Mouse (Mus musculus) adrenal gland, postnatal 36 days (tissue): ENCODE measurements around the gene Eno1. TPM values are rescaled to one million over a fixed set of nuclear protein-coding genes. Genes with fewer than 3 reads are reported as not detected.

Source experiments
- DNase-seq, 2 experiments: peaks; one replicate each; pipeline ENCODE4 v3.0.0; 2021; ENCODE audit warnings: mixed read lengths in 1 of 2
- total RNA-seq, 2 experiments: library from RNA; stranded (reverse); gene quantifications; 2 replicates each; pipeline ENCODE4 v1.2.3; 2021

The Eno1 gene
- total RNA-seq, 2 experiments from 2014 or later: 468 to 482 TPM

- DNase-seq: peak; percentile 89 to 90
Measured at GRCm38 (mm10) chr4:150226818-150227688, 9.5 kb upstream of the Eno1 start.

DNA sequence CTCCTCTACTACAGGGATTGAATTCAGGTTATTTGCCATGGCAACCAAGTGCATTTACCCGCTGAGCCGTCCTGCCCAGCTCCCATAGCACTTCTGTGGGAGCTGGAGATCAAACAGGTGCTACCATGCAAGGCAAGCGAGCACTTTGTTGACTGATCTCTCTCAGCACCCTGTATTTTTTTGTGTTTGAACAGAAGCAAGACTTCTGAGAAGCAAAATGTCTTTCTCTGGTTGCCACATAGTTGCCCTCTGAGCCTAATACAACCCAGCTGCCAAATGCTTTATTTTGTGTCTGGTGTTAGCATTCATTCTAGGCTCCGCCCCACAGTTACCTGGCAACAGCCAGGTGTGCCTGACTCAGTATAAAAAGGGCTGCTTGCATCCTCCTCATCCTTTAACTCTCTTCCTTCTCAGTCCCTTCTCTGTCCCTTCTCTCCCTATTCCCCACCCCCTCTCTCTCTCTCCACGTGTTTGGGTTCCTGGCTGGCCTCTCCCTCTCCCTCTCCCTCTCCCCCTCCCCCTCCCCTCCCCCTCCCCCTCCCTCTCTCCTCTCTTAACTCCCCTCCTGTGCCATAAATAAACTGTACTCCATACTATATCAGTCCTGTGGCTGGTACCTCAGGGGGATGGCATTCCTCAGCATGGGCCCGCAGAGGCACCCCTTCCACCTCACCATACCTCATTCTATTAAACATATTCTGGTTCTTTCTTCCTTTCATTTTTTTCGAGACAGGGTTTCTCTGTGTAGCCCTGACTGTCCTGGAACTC is 7.8 kb upstream of the Eno1 start:
- no peak for DNase-seq

GRCm38 (mm10) chr4:150229747-150230390 is 6.7 kb upstream of the Eno1 start:
- DNase-seq: no peak

DNA sequence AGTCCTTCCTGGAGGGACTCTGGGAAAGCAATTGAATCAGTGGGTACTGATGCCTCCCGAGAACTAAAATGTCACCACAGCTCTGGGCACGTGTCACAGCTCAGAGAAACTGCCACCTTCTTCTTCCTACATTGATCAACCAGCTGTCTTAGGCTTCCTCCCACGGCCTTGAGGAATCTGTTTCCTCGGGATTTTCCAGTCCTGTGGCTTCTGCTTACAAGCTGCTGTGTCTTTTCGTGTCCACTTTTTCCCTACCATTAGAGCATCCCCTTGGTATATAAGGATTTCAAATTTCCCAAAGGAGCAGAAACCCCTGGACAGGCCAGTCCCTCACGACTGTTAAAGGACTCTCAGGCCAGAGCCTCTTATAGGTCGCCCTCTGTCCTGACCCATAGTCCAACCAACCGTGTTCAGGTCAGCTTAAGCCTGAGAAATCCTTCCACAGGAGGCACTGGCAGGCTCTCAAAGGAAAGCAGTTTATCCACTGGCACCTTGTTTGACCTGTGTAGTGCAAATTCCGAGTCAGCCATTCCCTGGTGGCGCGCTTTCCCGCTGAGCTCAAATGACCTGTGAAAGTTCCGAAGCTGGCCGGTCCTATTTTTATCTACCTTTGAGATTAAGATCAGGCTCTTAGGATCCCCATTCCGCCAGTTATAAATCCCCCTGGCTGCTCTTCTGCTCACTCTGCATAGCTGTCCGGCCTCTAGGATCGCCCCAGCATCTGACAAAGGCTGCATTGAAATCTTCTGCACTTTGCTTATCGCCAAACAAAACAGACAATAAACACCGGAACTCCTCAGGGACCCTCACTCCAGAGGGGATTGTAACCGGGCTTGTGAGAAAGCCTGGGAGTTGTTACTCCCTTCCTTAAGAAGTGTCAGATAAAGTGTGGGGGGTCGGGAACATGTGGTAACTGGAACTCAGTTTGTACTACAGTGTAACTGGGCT is 5.8 kb upstream of the Eno1 start:
- peak; percentile 22 to 50 for DNase-seq

DNA sequence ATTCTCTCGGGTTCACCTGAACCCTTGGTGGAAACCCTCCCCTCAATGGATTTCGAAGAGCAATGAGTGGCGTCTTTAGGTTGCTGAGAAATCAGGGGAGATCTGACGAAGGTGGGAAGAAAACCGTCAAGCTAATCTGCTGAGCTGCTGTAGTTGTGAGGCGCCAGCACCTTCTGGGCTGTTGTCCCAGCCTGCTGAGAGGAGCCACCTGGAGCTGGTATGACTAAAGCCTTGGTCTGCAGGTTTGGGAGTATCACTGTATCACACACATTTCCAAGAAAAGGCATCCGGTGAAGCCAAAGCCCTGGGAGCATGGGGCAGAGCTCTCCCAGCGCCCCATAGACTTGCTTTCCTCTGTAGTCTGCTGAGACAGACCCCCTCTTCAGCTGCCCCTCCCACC is 4.7 kb upstream of the Eno1 start:
- no peak for DNase-seq

DNA sequence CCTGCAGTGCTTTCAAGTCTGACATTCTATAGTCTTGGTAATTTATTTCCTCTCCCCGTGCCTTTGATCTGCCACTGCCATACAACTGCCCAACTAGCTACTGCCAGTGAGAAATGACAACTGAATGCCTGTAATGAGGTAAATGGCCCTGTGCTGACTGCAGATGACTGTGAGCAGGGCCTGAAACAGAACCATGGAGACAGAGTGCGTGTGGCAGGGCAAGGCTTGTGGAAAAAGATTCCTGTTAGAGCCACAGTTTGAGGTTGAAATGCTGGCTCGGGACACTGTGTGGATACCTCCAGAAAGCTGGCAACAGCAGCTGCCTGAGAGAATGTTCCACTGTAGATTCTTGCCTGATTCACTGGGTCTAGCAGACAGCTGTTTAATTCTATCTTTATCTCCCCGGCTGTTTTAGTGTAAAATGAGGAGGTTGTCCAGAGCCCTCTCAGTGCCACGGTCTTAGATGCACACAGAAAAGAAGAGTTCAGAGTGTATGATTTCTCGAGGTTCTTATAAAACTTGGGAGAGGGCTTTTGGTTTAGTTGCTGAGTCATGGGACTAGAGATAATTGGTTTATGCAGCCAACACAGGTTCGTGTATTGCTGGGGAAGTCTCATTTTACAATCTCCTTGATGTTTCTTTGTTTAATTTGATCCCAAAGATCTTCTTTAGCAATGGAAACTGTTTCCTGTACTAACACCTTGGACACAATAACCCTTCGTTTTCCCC is 1.8 kb upstream of the Eno1 start:
- DNase-seq: no peak

- DNase-seq: no peak
Measured at GRCm38 (mm10) chr4:150235585-150235984, 936 bp upstream of the Eno1 start.

DNA sequence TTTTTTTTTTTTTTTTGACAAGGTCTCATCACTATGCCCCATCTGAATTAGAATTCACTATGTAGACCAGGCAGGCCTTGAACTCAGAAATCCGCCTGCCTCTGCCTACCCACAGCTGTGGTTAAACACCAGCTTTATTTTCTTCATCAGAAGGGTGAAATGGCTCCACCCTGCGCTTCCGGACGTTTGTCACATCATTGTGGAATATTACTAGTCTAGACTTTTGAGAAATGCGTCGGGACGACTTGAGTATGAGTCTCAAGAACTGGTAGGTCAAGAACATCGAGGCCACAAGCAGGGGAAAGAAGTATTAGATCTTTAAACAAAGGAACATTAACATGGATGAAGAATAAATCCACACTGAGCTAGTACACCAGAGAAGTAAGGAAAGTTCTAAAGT is 490 bp upstream of the Eno1 start:
- no peak for DNase-seq

GRCm38 (mm10) chr4:150237636-150238361 is 1.3 kb downstream of the Eno1 start:
- DNase-seq: peak; percentile 52 to 61

GRCm38 (mm10) chr4:150238433-150239086 is 2.0 kb downstream of the Eno1 start:
- DNase-seq: peak in 1 of 2 experiments; percentile 34

DNA sequence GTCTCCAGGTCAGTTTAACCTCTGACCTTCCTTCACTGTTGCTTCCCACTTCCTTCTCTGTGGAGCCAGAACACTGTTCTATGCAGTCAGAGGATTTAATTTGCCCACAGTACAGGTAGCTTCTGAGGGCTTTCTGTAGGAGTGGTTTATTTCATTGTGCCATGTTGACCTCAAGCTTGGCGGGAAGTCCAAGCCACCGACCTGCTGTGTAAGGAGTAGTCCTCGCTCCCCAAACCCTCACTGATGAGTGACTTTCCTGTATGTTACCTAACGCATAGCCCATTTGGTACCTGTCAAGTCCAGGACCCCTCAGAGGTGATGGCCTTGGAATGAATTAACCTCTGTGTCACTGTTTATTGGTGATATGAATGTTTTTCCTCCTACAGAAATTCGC is 2.6 kb downstream of the Eno1 start:
- no peak for DNase-seq

DNA sequence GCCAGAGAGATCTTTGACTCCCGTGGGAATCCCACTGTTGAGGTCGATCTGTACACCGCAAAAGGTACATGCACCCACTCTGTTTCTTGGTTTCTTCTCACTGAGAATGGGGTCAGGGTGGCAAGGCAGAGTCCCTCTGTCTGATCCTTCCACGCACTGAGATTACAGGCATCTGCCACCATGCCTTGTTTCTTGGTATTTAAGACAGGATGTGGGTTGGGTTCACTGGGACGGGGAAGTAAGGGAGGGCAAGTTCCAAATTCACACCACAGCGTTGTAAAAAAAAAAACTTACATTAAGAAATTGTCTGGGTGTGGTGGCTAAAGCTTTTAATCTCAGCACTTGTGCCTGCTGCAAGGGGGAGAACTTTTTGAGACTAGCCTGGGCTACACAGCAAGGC is 3.0 kb downstream of the Eno1 start:
- no peak for DNase-seq

GRCm38 (mm10) chr4:150239951-150240368 is 3.4 kb downstream of the Eno1 start:
- DNase-seq: peak; percentile 66 to 67

DNA sequence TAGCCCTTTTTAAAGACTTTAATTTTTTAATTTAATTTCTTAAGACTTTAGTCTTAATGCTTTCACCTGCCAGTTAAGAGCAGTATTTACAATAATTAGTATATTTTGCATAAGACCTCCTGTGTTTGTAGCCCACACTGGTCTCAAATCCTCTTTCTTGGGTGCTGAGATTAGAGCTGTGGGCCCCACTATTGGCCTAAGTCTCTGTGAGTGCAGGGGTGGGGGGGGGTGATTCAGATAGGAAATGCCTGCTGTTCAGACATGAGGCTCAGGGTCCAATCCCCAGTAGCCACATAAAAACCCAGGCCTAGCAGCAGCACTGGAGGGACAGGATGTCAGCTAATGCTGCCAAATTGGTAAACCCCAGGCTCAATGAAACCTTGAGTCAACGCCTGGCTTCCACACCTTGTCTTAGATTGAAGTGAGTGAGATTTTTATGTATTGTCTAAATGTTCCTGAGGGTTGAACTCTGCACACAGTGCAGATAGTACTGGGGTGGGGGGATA is 3.9 kb downstream of the Eno1 start:
- no peak for DNase-seq

DNA sequence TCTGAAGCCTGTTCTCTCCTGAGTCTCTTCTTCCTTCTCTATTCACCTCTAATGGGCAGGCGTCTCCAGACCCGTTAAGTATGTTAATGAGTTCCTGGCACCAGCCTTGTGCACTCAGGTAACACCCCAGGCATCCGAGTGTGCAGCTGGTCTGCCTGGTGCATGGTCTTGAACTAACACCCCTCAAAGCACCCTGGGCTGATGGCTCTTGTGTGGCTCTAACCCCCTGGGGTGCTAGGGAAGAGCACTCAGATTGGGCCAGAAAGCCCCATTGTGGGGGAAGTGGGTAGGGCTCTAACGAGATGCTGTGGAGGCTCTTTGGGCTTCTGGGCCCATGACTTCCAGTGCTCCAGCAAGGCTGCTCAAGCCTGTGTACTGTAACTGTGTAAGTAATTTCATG is 5.2 kb downstream of the Eno1 start:
- DNase-seq: no peak

DNA sequence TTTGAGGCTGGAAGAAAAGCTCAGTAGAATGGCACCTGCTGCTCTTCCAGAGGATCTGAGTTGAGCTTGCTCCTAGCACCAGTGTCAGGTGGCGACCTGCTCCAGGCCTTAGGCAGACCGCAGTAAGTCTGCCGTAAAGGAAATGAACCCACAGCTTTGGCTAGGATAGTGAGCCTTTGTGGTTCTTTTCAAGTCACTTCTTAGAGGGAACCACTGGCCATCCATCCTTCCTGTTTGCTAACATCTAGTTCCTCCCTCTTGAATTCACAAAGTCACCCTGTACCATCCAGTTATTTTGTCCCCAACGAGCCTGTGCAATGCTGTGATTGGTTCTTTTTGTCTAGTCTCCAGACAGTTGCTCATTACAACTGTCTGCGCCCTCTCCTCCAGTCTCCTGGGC is 6.2 kb downstream of the Eno1 start:
- no peak for DNase-seq

- DNase-seq: no peak
Measured at GRCm38 (mm10) chr4:150245876-150246275, 9.4 kb downstream of the Eno1 start.

GRCm38 (mm10) chr4:150248009-150248408 is 11.5 kb downstream of the Eno1 start:
- DNase-seq: peak; percentile 71 to 77

DNA sequence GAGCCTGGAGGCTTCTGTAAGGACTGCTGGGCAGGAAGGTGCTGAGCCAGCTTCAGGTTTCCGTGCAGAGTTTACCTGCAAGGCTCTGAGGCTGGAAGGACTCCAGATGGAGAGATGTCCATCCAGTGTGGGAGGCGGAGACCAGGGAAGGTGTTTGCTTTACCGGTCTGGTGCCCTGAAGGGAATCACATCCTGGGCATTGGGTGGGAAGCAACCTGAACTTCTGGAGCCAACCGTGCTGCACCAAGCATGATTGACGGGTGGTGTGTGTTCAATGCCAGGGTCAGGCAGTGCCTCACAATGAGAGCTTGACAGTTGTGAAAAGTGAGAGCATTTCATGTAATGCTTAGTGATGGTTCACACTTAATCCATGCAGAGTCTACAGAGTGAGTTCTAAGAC is 12.4 kb downstream of the Eno1 start:
- no peak for DNase-seq
